ENCODE assay signal across 9 mouse cellular contexts in genomic region chr11:102864272-102864671, GRCm38 (mm10). TPM values are rescaled to one million over a fixed set of nuclear protein-coding genes. Genes with fewer than 3 reads are reported as not detected.
DNase-seq lines count a peak whose midpoint lies in the region; ATAC-seq and TF ChIP-seq lines count a peak whose summit lies in the region.
"Had no signal": no experiment of that assay in that cellular context is flagged by ENCODE, and none has a peak within 500 bp of the region (broad histone marks: within the 10 kb centered on the region; RNA-seq: fewer than 3 reads in every experiment).

No protein-coding gene starts in this region.

- H3K4me3 ChIP-seq in intestine, postnatal 0 days (ENCODE audit: low read depth, low read length) = no peak overlapping the region
- H3K4me3 ChIP-seq in intestine, embryonic 15.5 days (replicated peaks) = no peak overlapping the region
- H3K4me3 ChIP-seq in G1E (ENCODE audit: low read depth, low read length) = no peak overlapping the region
- H3K4me3 ChIP-seq in gastrocnemius, adult 2 months = no peak overlapping the region

- no peaks in the 10 kb centered on the region for H3K9me3 ChIP-seq in intestine, postnatal 0 days (ENCODE audit: control insufficient read depth)
- no peaks in the 10 kb centered on the region for H3K9me3 ChIP-seq in intestine, embryonic 15.5 days
- H3K9me3 ChIP-seq in G1E (replicated peaks) = no peaks in the 10 kb centered on the region

- ATAC-seq in intestine, postnatal 0 days = no peak
- no peak for ATAC-seq in intestine, embryonic 15.5 days
- ATAC-seq in G1E (ENCODE audit: extremely low read depth, insufficient number of reproducible peaks, low FRiP score, poor library complexity, severe bottlenecking) = no peak
- ATAC-seq in erythroblast, adult 5-6 weeks (replicated peaks; ENCODE audit: low FRiP score, poor library complexity, severe bottlenecking) = no peak; the same call in 1 of the 2 replicates

- peak; percentile 82 for TF ChIP-seq CTCF in intestine, postnatal 0 days (IDR thresholded peaks at IDR 0.05; ENCODE audit: low read depth)
- TF ChIP-seq CTCF in G1E (IDR thresholded peaks at IDR 0.05; ENCODE audit: low read depth, low read length) = 0 out of 2 replicates have a peak, but pooled peaks have one; percentile 4
- TF ChIP-seq CTCF in brain, embryonic 14.5 days (IDR thresholded peaks at IDR 0.05; ENCODE audit: borderline replicate concordance, extremely low read depth, insufficient read depth, insufficient read length) = peak; percentile 67; the same call in 1 of the 2 replicates
- peak; percentile 77 for TF ChIP-seq CTCF in gastrocnemius, adult 2 months (IDR thresholded peaks at IDR 0.05)

- H3K9ac ChIP-seq in intestine, postnatal 0 days (ENCODE audit: low read depth, low read length) = no peak overlapping the region
- H3K9ac ChIP-seq in intestine, embryonic 15.5 days = no peak overlapping the region

- no peak overlapping the region for H3K27ac ChIP-seq in intestine, postnatal 0 days (ENCODE audit: low read depth, low read length)
- H3K27ac ChIP-seq in intestine, embryonic 15.5 days = no peak overlapping the region
- no peak overlapping the region for H3K27ac ChIP-seq in gastrocnemius, adult 2 months
- H3K27ac ChIP-seq: macrophage had no signal

- DNase-seq in G1E (ENCODE audit: low spot score) = no peak
- DNase-seq in brain, embryonic 14.5 days (ENCODE audit: low read depth) = peak; percentile 91
- peak; percentile 74 for DNase-seq in gastrocnemius, adult 2 months
- peak; percentile 73 to 76 for DNase-seq in layer of hippocampus, postnatal 10 days (ENCODE audit: low spot score in 2 of 2)
- peak; percentile 61 for DNase-seq in naive thymus-derived CD4-positive, alpha-beta T cell, adult 2 months (ENCODE audit: low read depth)

- WGBS in intestine, postnatal 0 days = 32% methylated on average over 4 of the region's 4 CpGs
- 29% methylated on average over 4 of the region's 4 CpGs for WGBS in intestine, embryonic 15.5 days

- TF ChIP-seq POLR2A in brain, embryonic 14.5 days (IDR thresholded peaks at IDR 0.05; ENCODE audit: borderline replicate concordance, extremely low read depth, insufficient read depth, insufficient read length, poor library complexity, severe bottlenecking) = no peak

- H3K4me2 ChIP-seq in intestine, postnatal 0 days (replicated peaks; ENCODE audit: low read depth) = no peak overlapping the region
- H3K4me2 ChIP-seq in intestine, embryonic 15.5 days (replicated peaks) = no peak overlapping the region

- no peaks in the 10 kb centered on the region for H3K4me1 ChIP-seq in intestine, postnatal 0 days (replicated peaks; ENCODE audit: control insufficient read depth, insufficient read depth, low read length)
- H3K4me1 ChIP-seq in intestine, embryonic 15.5 days (replicated peaks) = no peaks in the 10 kb centered on the region
- 0 out of 2 replicates have a peak, but pooled peaks cover 2% of the 10 kb centered on the region for H3K4me1 ChIP-seq in G1E (ENCODE audit: insufficient read depth, low read depth, low read length)

- H3K36me3 ChIP-seq in intestine, postnatal 0 days (ENCODE audit: control insufficient read depth, insufficient read depth) = peaks cover 72% of the 10 kb centered on the region
- peaks cover 65% of the 10 kb centered on the region for H3K36me3 ChIP-seq in intestine, embryonic 15.5 days
- H3K36me3 ChIP-seq in G1E (replicated peaks) = peaks cover 97% of the 10 kb centered on the region

- H3K27me3 ChIP-seq in intestine, postnatal 0 days (replicated peaks; ENCODE audit: control insufficient read depth, insufficient read depth, low read length) = no peaks in the 10 kb centered on the region
- no peaks in the 10 kb centered on the region for H3K27me3 ChIP-seq in intestine, embryonic 15.5 days (replicated peaks)
- no peaks in the 10 kb centered on the region for H3K27me3 ChIP-seq in G1E (ENCODE audit: insufficient read depth, low read length)

- intact Hi-C loops in gastrocnemius, adult 2 months (cut with DNase I) = loop anchor here (1.0 kb wide), 1 partner anchor 90 kb away; no protein-coding TSS in a partner anchor

RNA-seq across cellular contexts. Expression of gene Eftud2, which starts 16.5 kb away (rescaled TPM):
- polyA plus RNA-seq in intestine, postnatal 0 days (2015; fragmentation: Nextera tagmentation; extraction: Ambion mirVana) = 50.9 and 56.0 TPM in 2 replicates
- polyA plus RNA-seq in intestine, embryonic 15.5 days (2015; fragmentation: Nextera tagmentation; extraction: Ambion mirVana) = 155 and 156 TPM in 2 replicates
- total RNA-seq in G1E (2014; fragmentation: Nextera tagmentation) (109 and 134 TPM in 2 replicates), G1E (2017) (171 and 175 TPM in 2 replicates)
- 257 and 335 TPM in 2 replicates for polyA plus RNA-seq in G1E (2012)
- polyA plus RNA-seq in brain, embryonic 14.5 days (2012; rRNA removed) = 114 and 117 TPM in 2 replicates
- total RNA-seq in gastrocnemius, adult 2 months (2021) = 10 to 100 TPM; 25.6 to 29.5 TPM
- 100 to 1,000 TPM; 105 to 117 TPM for total RNA-seq in layer of hippocampus, postnatal 10 days (2021)
- 49.8 and 53.9 TPM in 2 replicates for total RNA-seq in erythroblast, adult 5-6 weeks (2015; ENCODE audit: low replicate concordance)
- total RNA-seq in erythroblast, adult 5-6 weeks (2017; ENCODE audit: low replicate concordance) = 45.0 and 54.5 TPM in 2 replicates

RNA-seq across cellular contexts. Expression of gene Ccdc103, which starts 16.7 kb away (rescaled TPM):
- polyA plus RNA-seq in intestine, postnatal 0 days (2015; fragmentation: Nextera tagmentation; extraction: Ambion mirVana) = 0.20 and 0.50 TPM in 2 replicates
- polyA plus RNA-seq in intestine, embryonic 15.5 days (2015; fragmentation: Nextera tagmentation; extraction: Ambion mirVana) = 0.45 and 0.78 TPM in 2 replicates
- 0.87 TPM in 1 of 2 replicates, not detected in the other for total RNA-seq in G1E (2014; fragmentation: Nextera tagmentation)
- total RNA-seq in G1E (2017) = 0.23 and 0.87 TPM in 2 replicates
- polyA plus RNA-seq in G1E (2012) = 0.09 TPM in 1 of 2 replicates, not detected in the other
- polyA plus RNA-seq in brain, embryonic 14.5 days (2012; rRNA removed) = 1.1 and 1.3 TPM in 2 replicates
- total RNA-seq in gastrocnemius, adult 2 months (2021) = not detected
- total RNA-seq in layer of hippocampus, postnatal 10 days (2021) = 1 to 10 TPM; 1.1 to 1.4 TPM
- total RNA-seq in erythroblast, adult 5-6 weeks (2015; ENCODE audit: low replicate concordance) = not detected in 2 replicates
- total RNA-seq in erythroblast, adult 5-6 weeks (2017; ENCODE audit: low replicate concordance) = not detected in 2 replicates
- polyA plus RNA-seq: macrophage had no signal

RNA-seq across cellular contexts. Expression of gene Fam187a, which starts 20.7 kb away (rescaled TPM):
- polyA plus RNA-seq in intestine, postnatal 0 days (2015; fragmentation: Nextera tagmentation; extraction: Ambion mirVana) = not detected in 2 replicates
- not detected in 2 replicates for polyA plus RNA-seq in intestine, embryonic 15.5 days (2015; fragmentation: Nextera tagmentation; extraction: Ambion mirVana)
- not detected in 2 replicates for total RNA-seq in G1E (2014; fragmentation: Nextera tagmentation)
- 0.16 TPM in 1 of 2 replicates, not detected in the other for total RNA-seq in G1E (2017)
- polyA plus RNA-seq in G1E (2012) = not detected in 2 replicates
- polyA plus RNA-seq in brain, embryonic 14.5 days (2012; rRNA removed) = 0.09 and 0.12 TPM in 2 replicates
- not detected for total RNA-seq in gastrocnemius, adult 2 months (2021)
- not detected for total RNA-seq in layer of hippocampus, postnatal 10 days (2021)
- not detected in 2 replicates for total RNA-seq in erythroblast, adult 5-6 weeks (2015; ENCODE audit: low replicate concordance)
- not detected in 2 replicates for total RNA-seq in erythroblast, adult 5-6 weeks (2017; ENCODE audit: low replicate concordance)
- polyA plus RNA-seq: macrophage had no signal

RNA-seq across cellular contexts. Expression of gene Higd1b, which starts 28.6 kb away (rescaled TPM):
- 0.22 and 0.52 TPM in 2 replicates for polyA plus RNA-seq in intestine, postnatal 0 days (2015; fragmentation: Nextera tagmentation; extraction: Ambion mirVana)
- 0.55 TPM in 1 of 2 replicates, not detected in the other for polyA plus RNA-seq in intestine, embryonic 15.5 days (2015; fragmentation: Nextera tagmentation; extraction: Ambion mirVana)
- not detected in 2 replicates for total RNA-seq in G1E (2014; fragmentation: Nextera tagmentation)
- not detected in 2 replicates for total RNA-seq in G1E (2017)
- not detected in 2 replicates for polyA plus RNA-seq in G1E (2012)
- polyA plus RNA-seq in brain, embryonic 14.5 days (2012; rRNA removed) = 4.3 and 4.9 TPM in 2 replicates
- 1 to 10 TPM; 2.4 to 5.4 TPM for total RNA-seq in gastrocnemius, adult 2 months (2021)
- total RNA-seq in layer of hippocampus, postnatal 10 days (2021) = 10 to 100 TPM in 1 of 2 experiments, 1 to 10 TPM in 1; 9.3 to 11.1 TPM
- not detected in 2 replicates for total RNA-seq in erythroblast, adult 5-6 weeks (2015; ENCODE audit: low replicate concordance)
- total RNA-seq in erythroblast, adult 5-6 weeks (2017; ENCODE audit: low replicate concordance) = not detected in 2 replicates
- polyA plus RNA-seq: macrophage had no signal

RNA-seq across cellular contexts. Expression of gene Gfap, which starts 36.4 kb away (rescaled TPM):
- polyA plus RNA-seq in intestine, postnatal 0 days (2015; fragmentation: Nextera tagmentation; extraction: Ambion mirVana) = 0.14 and 0.17 TPM in 2 replicates
- 0.20 and 0.36 TPM in 2 replicates for polyA plus RNA-seq in intestine, embryonic 15.5 days (2015; fragmentation: Nextera tagmentation; extraction: Ambion mirVana)
- not detected in 2 replicates for total RNA-seq in G1E (2014; fragmentation: Nextera tagmentation)
- total RNA-seq in G1E (2017) = 0.06 TPM in 1 of 2 replicates, not detected in the other
- polyA plus RNA-seq in G1E (2012) = not detected in 2 replicates
- polyA plus RNA-seq in brain, embryonic 14.5 days (2012; rRNA removed) = 0.26 and 0.29 TPM in 2 replicates
- total RNA-seq in gastrocnemius, adult 2 months (2021) = not detected
- 100 to 1,000 TPM; 273 to 295 TPM for total RNA-seq in layer of hippocampus, postnatal 10 days (2021)
- 26.9 and 33.2 TPM in 2 replicates for total RNA-seq in erythroblast, adult 5-6 weeks (2015; ENCODE audit: low replicate concordance)
- total RNA-seq in erythroblast, adult 5-6 weeks (2017; ENCODE audit: low replicate concordance) = 46.3 and 50.4 TPM in 2 replicates
- polyA plus RNA-seq: macrophage had no signal

Comparison
In these comparisons a context has a peak if more than half of its experiments do, and no peak if none do; other contexts are left out.
1. CTCF ChIP-seq: peak in every context shown above with its lines; median percentile 82 in intestine, postnatal 0 days; 77 in gastrocnemius, adult 2 months; 67 in brain, embryonic 14.5 days; 4 in G1E.